Mouse (Mus musculus): ENCODE measurements at regions not wholly inside any gene's neighbourhood (a gene's known extent, or its start where the extent isn't known, plus 50 kb on each side); places are given as distances from the start of the nearest gene placed in this dataset.

DNA sequence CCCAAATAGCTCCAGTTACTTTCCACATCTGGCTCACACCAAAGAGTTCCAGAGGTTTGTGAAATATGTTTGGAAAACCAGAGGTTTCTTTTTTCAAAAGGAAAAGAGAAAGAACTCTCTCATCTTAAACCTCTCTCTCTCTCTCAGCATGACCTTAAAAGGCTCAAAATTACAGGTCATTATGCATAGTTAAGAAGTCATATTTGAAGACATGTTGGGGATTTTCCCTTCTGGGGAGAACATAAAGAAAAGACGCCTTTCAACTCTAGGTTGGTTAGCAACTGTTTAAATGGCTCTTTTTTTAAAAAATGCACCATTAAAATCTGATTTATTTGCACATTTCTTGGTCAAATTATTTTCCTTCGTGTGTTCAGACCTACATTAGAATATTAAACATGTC lies 218.4 kb downstream of the Col12a1 start:
- TF ChIP-seq CTCF (IDR thresholded peaks at IDR 0.05) (no peak), EP300 (IDR thresholded peaks at IDR 0.05) (no peak)
